Comparison of ENCODE assay signal across 15 mouse cellular contexts in genomic region chr12:109895389-109895788, GRCm38 (mm10).
DNase-seq lines count a peak whose midpoint lies in the region; ATAC-seq and TF ChIP-seq lines count a peak whose summit lies in the region.
"Had no signal": no experiment of that assay in that cellular context is flagged by ENCODE, and none has a peak within 500 bp of the region (broad histone marks: within the 10 kb centered on the region; RNA-seq: fewer than 3 reads in every experiment).

No protein-coding gene starts in this region.

- no peaks in the 10 kb centered on the region for H3K36me3 ChIP-seq in embryonic facial prominence, embryonic 14.5 days (ENCODE audit: control insufficient read depth, insufficient read depth, low read length)
- no peaks in the 10 kb centered on the region for H3K36me3 ChIP-seq in embryonic facial prominence, embryonic 10.5 days (replicated peaks)
- H3K36me3 ChIP-seq in thymus, adult 2 months (ENCODE audit: control insufficient read depth, insufficient read depth, low read length) = no peaks in the 10 kb centered on the region
- H3K36me3 ChIP-seq: G1E; limb, embryonic 12.5 days; midbrain, embryonic 12.5 days had no signal

- H3K4me1 ChIP-seq in embryonic facial prominence, embryonic 14.5 days (ENCODE audit: control insufficient read depth, insufficient read depth, low read length) = peaks cover 7% of the 10 kb centered on the region; the same call in 1 of the 2 replicates
- H3K4me1 ChIP-seq in embryonic facial prominence, embryonic 10.5 days = no peaks in the 10 kb centered on the region
- H3K4me1 ChIP-seq in thymus, adult 2 months (replicated peaks; ENCODE audit: control insufficient read depth, insufficient read depth, low read length) = no peaks in the 10 kb centered on the region
- H3K4me1 ChIP-seq: midbrain, embryonic 12.5 days had no signal

- no peak overlapping the region for H3K4me3 ChIP-seq in embryonic facial prominence, embryonic 14.5 days (ENCODE audit: low read depth, low read length)
- H3K4me3 ChIP-seq in embryonic facial prominence, embryonic 10.5 days = no peak overlapping the region
- no peak overlapping the region for H3K4me3 ChIP-seq in thymus, adult 2 months (ENCODE audit: control insufficient read depth, insufficient read depth, low read length)
- H3K4me3 ChIP-seq: limb, embryonic 12.5 days; midbrain, embryonic 12.5 days had no signal

- no peak overlapping the region for H3K4me2 ChIP-seq in embryonic facial prominence, embryonic 14.5 days (ENCODE audit: low read depth, low read length)
- H3K4me2 ChIP-seq: limb, embryonic 12.5 days; midbrain, embryonic 12.5 days had no signal

- DNase-seq in embryonic facial prominence, embryonic 14.5 days (ENCODE audit: low spot score) = no peak
- no peak for DNase-seq in embryonic facial prominence, embryonic 10.5 days (ENCODE audit: low spot score)
- DNase-seq in Muller cell, postnatal 12 days (ENCODE audit: inconsistent ontology term) = peak; percentile 45
- peak; percentile 11 for DNase-seq in brain, embryonic 14.5 days (ENCODE audit: low read depth)
- peak; percentile 79 for DNase-seq in kidney, postnatal 10 days
- no peak for DNase-seq in thymus, adult 18-20 months
- no peak for DNase-seq in embryo, embryonic 10 days (ENCODE audit: low spot score)
- DNase-seq in thymus, adult 2 months = no peak
- DNase-seq: B cell, adult 2 months; lung, adult 18-20 months had no signal

- H3K9ac ChIP-seq in embryonic facial prominence, embryonic 14.5 days (ENCODE audit: low read depth, low read length) = no peak overlapping the region
- H3K9ac ChIP-seq: limb, embryonic 12.5 days; midbrain, embryonic 12.5 days had no signal

- no peaks in the 10 kb centered on the region for H3K9me3 ChIP-seq in embryonic facial prominence, embryonic 14.5 days (ENCODE audit: control insufficient read depth, low read length)
- H3K9me3 ChIP-seq in embryonic facial prominence, embryonic 10.5 days = no peaks in the 10 kb centered on the region
- H3K9me3 ChIP-seq: limb, embryonic 12.5 days; midbrain, embryonic 12.5 days had no signal

- H3K27me3 ChIP-seq in embryonic facial prominence, embryonic 14.5 days (replicated peaks; ENCODE audit: control insufficient read depth, insufficient read depth, low read length) = no peaks in the 10 kb centered on the region
- no peaks in the 10 kb centered on the region; the same call in 1 of the 2 replicates for H3K27me3 ChIP-seq in embryonic facial prominence, embryonic 10.5 days (replicated peaks; ENCODE audit: low read depth, poor library complexity, severe bottlenecking)
- no peaks in the 10 kb centered on the region for H3K27me3 ChIP-seq in thymus, adult 2 months (ENCODE audit: control insufficient read depth, insufficient read depth, low read length)
- H3K27me3 ChIP-seq: midbrain, embryonic 12.5 days had no signal

- no peak for TF ChIP-seq POLR2A in brain, embryonic 14.5 days (IDR thresholded peaks at IDR 0.05; ENCODE audit: borderline replicate concordance, extremely low read depth, insufficient read depth, insufficient read length, poor library complexity, severe bottlenecking)
- TF ChIP-seq POLR2A in thymus, adult 2 months (IDR thresholded peaks at IDR 0.05; ENCODE audit: control insufficient read depth, extremely low read depth, insufficient read depth, low read length, poor library complexity) = no peak

- H3K27ac ChIP-seq in embryonic facial prominence, embryonic 14.5 days (replicated peaks; ENCODE audit: low read depth, low read length) = no peak overlapping the region
- no peak overlapping the region for H3K27ac ChIP-seq in embryonic facial prominence, embryonic 10.5 days (replicated peaks)
- H3K27ac ChIP-seq in thymus, adult 2 months (ENCODE audit: control insufficient read depth, insufficient read depth, low read length) = no peak overlapping the region
- H3K27ac ChIP-seq: hindbrain, postnatal 0 days; limb, embryonic 12.5 days; midbrain, embryonic 12.5 days had no signal

- TF ChIP-seq CTCF in brain, embryonic 14.5 days (IDR thresholded peaks at IDR 0.05; ENCODE audit: borderline replicate concordance, extremely low read depth, insufficient read depth, insufficient read length) = no peak
- no peak for TF ChIP-seq CTCF in thymus, adult 2 months (IDR thresholded peaks at IDR 0.05; ENCODE audit: borderline replicate concordance, control insufficient read depth, extremely low read depth, insufficient read depth, low read length, poor library complexity)

- 0 out of 2 replicates have a peak, but pooled peaks have one; percentile 10 for ATAC-seq in embryonic facial prominence, embryonic 14.5 days (ENCODE audit: low read depth)
- ATAC-seq: activated CD4-positive, CD25-positive, alpha-beta regulatory T cell, adult 4 months; hindbrain, postnatal 0 days had no signal

- WGBS in embryonic facial prominence, embryonic 14.5 days = 61% methylated on average over 7 of the region's 7 CpGs
- 84% methylated on average over 7 of the region's 7 CpGs for WGBS in embryonic facial prominence, embryonic 10.5 days
- WGBS in thymus, adult 2 months = 47% methylated on average over 7 of the region's 7 CpGs

Comparison
In these comparisons a context has a peak if more than half of its experiments do, and no peak if none do; other contexts are left out.
1. DNase-seq: peak in Muller cell, postnatal 12 days (single experiment), brain, embryonic 14.5 days (single experiment) and kidney, postnatal 10 days (single experiment); none in embryonic facial prominence, embryonic 14.5 days (single experiment), embryonic facial prominence, embryonic 10.5 days (single experiment), thymus, adult 18-20 months (0 of 2), embryo, embryonic 10 days (single experiment) and thymus, adult 2 months (single experiment).